Mouse (Mus musculus) small intestine, adult 2 months (tissue): Measurements from ENCODE around the gene Senp2. TPM values are rescaled to one million over a fixed set of nuclear protein-coding genes. Genes with fewer than 3 reads are reported as not detected.

Experiments
- H3K27ac ChIP-seq: fragments of 200-500 bp; 2 replicates; pipeline ENCODE4 v1.5.1; 2012; ENCODE audit warnings: low read depth, low read length, control low read depth, inconsistent platforms; ENCODE audit not compliant: insufficient read depth
- H3K27me3 ChIP-seq: fragments of 200-500 bp; 2 replicates; pipeline ENCODE4 v1.6.1; 2012; ENCODE audit warnings: mild to moderate bottlenecking, moderate library complexity, low read length, inconsistent platforms; ENCODE audit not compliant: control insufficient read depth, insufficient read depth
- H3K36me3 ChIP-seq: fragments of 200-500 bp; 2 replicates; pipeline ENCODE4 v1.6.1; 2012; ENCODE audit warnings: mild to moderate bottlenecking, low read length, control low read depth, inconsistent platforms; ENCODE audit not compliant: control insufficient read depth, insufficient read depth
- H3K4me1 ChIP-seq: fragments of 200-500 bp; 2 replicates; pipeline ENCODE4 v1.6.1; 2012; ENCODE audit warnings: low read length, inconsistent platforms, mixed read lengths; ENCODE audit not compliant: control insufficient read depth, insufficient read depth, insufficient read length
- H3K4me3 ChIP-seq: fragments of 200-500 bp; 2 replicates; pipeline ENCODE4 v1.5.1; 2012; ENCODE audit warnings: low read depth, mild to moderate bottlenecking, control low read depth, inconsistent platforms, low read length, moderate library complexity
- CTCF ChIP-seq: fragments of 200-500 bp; IDR thresholded peaks from 2 replicates; pipeline ENCODE4 v1.5.1; 2012; ENCODE audit warnings: low read depth, mild to moderate bottlenecking, control low read depth, inconsistent platforms, low read length, moderate library complexity, mixed read lengths; ENCODE audit not compliant: insufficient replicate concordance, insufficient read length; ENCODE audit errors: extremely low read depth
- POLR2A ChIP-seq: fragments of 200-500 bp; IDR thresholded peaks from 2 replicates; pipeline ENCODE4 v1.6.1; 2012; ENCODE audit warnings: low read depth, mild to moderate bottlenecking, control low read depth, inconsistent platforms, low read length, moderate library complexity
- WGBS: fragments of 180-500 bp; shearing (Covaris S2); methylation state at CpG from one replicate; pipeline ENCODE4 v1.1.7; 2018; 5-methylcytosine and 5-hydroxymethylcytosine counted together
- polyA plus RNA-seq: library from polyadenylated mRNA; depleted of rRNA; stranded (reverse); fragments of >200 nt; gene quantifications from 2 replicates; pipeline ENCODE4 v1.2.3, GENCODE M21; 2012; rRNA removed

Gene Senp2
- polyA plus RNA-seq, 1 experiment, result 5.3 TPM

DNA sequence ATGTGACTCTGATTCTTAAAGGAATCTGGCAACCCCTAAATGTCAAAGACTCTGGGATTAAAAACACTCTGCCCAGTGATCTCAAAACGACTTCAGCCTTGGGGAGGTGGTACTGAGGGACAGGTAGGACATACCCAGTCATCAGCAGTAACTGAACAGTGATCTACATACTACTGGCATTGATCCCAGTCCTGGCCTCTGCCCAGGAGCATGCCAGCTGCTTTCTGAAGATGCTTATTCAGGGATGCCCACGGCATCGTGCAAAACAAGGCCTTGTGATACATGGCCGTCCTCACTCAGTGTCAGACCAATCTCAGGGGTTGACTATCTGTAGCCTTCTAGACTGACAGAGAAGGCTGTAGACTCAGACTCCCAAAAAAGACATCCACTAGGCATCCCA lies 76.1 kb downstream of the Senp2 start:
- TF ChIP-seq CTCF (no peak), POLR2A (no peak)
- Histone ChIP-seq H3K36me3 (peaks cover 5% of the 10 kb centered on the region; the same call in 1 of the 2 replicates), H3K27ac (no peak overlapping the region), H3K4me1 (no peaks in the 10 kb centered on the region), H3K4me3 (no peak overlapping the region), H3K27me3 (no peaks in the 10 kb centered on the region)
- whole genome bisulfite sequencing, result 75% methylated on average over 4 of the region's 4 CpGs

DNA sequence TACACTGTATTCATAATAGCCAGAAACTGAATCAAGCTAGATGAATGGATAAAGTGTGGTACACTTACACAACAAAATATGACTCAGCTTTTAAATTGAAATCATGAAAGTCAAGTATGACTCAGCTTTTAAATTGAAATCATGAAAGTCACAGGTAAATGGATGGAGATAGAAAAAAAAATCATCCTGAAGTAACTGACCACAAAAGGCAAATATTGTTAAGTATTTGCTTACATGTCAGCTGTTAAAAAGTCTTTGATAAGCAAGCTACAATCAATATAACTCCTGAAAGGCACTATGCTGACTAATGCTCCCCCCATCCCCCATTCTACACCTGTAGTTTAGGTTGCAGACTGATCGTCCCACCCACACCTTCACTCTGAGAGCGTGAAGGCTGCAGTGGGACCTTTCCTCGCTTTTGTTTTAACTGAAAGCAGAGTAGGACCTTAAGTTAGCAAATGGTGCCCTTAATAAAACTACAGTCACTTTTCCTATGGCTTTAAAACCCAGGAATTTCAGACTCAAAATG lies 82.0 kb downstream of the Senp2 start:
- Histone ChIP-seq H3K27me3 (no peaks in the 10 kb centered on the region), H3K4me3 (no peak overlapping the region), H3K36me3 (0 out of 2 replicates have a peak, but pooled peaks cover 2% of the 10 kb centered on the region), H3K4me1 (no peaks in the 10 kb centered on the region), H3K27ac (no peak overlapping the region)
- 76% methylated on average over 3 of the region's 3 CpGs for WGBS
- TF ChIP-seq POLR2A (no peak), CTCF (no peak)

DNA sequence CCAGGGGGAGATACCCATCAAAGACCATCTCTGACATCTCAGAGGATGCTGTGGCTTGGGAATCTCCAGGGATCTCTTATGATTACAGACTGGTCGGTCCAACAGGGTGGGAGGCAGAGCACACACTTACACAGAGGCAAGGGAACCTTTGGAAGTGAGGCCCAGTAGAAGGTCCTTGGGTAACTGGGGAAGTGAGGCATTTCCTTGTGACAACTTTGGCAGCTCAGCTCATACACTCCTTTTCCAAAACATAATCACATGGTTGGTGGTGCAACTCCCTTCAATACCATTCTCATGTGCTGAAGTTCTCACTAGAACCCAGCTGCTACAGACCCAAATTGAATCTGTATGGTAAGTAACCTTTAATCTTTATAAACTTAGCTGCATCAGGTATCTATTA lies 86.5 kb downstream of the Senp2 start:
- Histone ChIP-seq H3K36me3 (no peaks in the 10 kb centered on the region), H3K27me3 (no peaks in the 10 kb centered on the region), H3K4me3 (no peak overlapping the region), H3K27ac (no peak overlapping the region), H3K4me1 (no peaks in the 10 kb centered on the region)
- WGBS, result 95% methylated on average over 1 of the region's 1 CpGs
- TF ChIP-seq CTCF (no peak), POLR2A (no peak)

DNA sequence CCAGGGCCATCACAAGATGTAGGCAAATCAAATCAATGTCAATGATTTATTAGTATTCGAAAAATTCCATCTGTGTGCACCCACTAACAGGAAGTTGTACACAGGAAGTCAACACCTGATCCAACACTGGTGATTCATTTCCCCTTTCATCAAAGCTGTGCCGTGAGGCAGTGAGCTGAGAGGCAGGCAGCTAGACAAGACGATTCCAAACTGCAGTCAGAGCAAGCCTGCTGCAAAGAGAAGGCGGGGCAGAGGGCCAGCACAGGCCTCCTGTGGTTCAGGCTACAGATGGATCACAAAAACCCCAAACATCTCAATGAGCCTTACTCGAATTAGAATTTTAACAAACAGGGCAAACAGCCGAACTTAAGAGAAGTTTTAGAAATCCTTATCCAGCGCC lies 88.4 kb downstream of the Senp2 start:
- Histone ChIP-seq H3K27me3 (no peaks in the 10 kb centered on the region), H3K27ac (no peak overlapping the region), H3K4me1 (no peaks in the 10 kb centered on the region), H3K36me3 (no peaks in the 10 kb centered on the region), H3K4me3 (no peak overlapping the region)
- TF ChIP-seq POLR2A (no peak), CTCF (no peak)
- 59% methylated on average over 7 of the region's 7 CpGs for WGBS

Other genes starting within 250 kb of the Senp2 start
- 20.4 and 21.1 TPM in 2 replicates for gene Ehhadh, start 221.7 kb upstream of the Senp2 start, polyA plus RNA-seq
- 4.6 and 11.2 TPM in 2 replicates for gene Map3k13, start 215.1 kb upstream of the Senp2 start, polyA plus RNA-seq
- 32.6 and 85.0 TPM in 2 replicates for gene Tmem41a, start 61.9 kb upstream of the Senp2 start, polyA plus RNA-seq
- 21.9 and 43.3 TPM in 2 replicates for gene Liph, start 13.8 kb upstream of the Senp2 start, polyA plus RNA-seq
- gene Igf2bp2, start 153.8 kb downstream of the Senp2 start, polyA plus RNA-seq, result 4.3 and 8.0 TPM in 2 replicates